Mouse (Mus musculus) megakaryocyte, embryonic 14.5 days (primary cell): ENCODE results near the gene Atp5d.

Experiments used
- FLI1 ChIP-seq: IDR thresholded peaks from 2 replicates; pipeline ENCODE4 v1.6.1; 2012; ENCODE audit warnings: low read length, inconsistent platforms, mixed read lengths
- GATA1 ChIP-seq: IDR thresholded peaks from 3 replicates; pipeline ENCODE4 v1.6.1; 2012; ENCODE audit warnings: mixed read lengths, low read length, inconsistent platforms, borderline replicate concordance

- no peak for TF ChIP-seq GATA1
- TF ChIP-seq FLI1 = no peak
Measured at GRCm38 (mm10) chr10:80133226-80133849, 5.1 kb upstream of the Atp5d start.
